Mouse (Mus musculus): Measurements from ENCODE around the gene Diras1.

Diras1 gene

GRCm38 (mm10) chr10:80971533-80971932 lies 53.9 kb downstream of the Diras1 start:
- no peak for DNase-seq (ENCODE audit: low read depth, low spot score)

- no peak for DNase-seq (ENCODE audit: low read depth, low spot score)
These were observed 55.3 kb downstream of the Diras1 start for GRCm38 (mm10) chr10:80970159-80970558.
